Mouse (Mus musculus): ENCODE data around the gene Creb5. TPM values are rescaled to one million over a fixed set of nuclear protein-coding genes. Genes with fewer than 3 reads are reported as not detected.
A peak's percentile ranks its signal among the peaks of the same experiment; 100 is the strongest.
"Not testable (repeated sequence)": the region's sequence is repeated elsewhere in the genome, so short reads cannot be mapped to it uniquely, and the experiment has no call there.

Creb5 gene
- total RNA-seq, 1 experiment from 2014 or later: 1.0 TPM

DNA sequence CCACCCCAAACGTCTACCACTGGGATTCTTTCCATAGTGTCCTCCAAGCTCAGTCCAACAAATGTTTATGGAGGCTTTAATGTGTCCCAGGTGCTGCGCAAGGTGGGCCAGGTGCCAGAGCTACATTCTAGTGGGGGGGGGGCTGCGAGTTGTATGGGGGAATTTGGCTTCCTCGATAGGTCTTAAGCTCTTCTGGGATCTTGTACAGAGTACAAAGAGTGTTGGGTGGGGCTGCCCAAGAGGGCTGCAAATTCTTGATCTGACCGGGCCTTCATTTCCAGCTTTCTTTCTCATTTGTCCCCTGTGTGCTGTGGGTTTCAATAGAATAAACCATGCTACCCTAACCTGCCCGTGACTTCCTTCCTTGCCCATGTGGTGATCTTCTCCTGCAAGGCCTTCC, 114.3 kb downstream of the Creb5 start:
- no peak for ATAC-seq (ENCODE audit: extremely low read depth, insufficient number of reproducible peaks, low FRiP score, poor library complexity, severe bottlenecking)

- not testable (repeated sequence) for ATAC-seq (ENCODE audit: extremely low read depth, insufficient number of reproducible peaks, low FRiP score, poor library complexity, severe bottlenecking)
These were observed 115.5 kb downstream of the Creb5 start for GRCm38 (mm10) chr6:53402551-53402950.

- ATAC-seq (ENCODE audit: extremely low read depth, insufficient number of reproducible peaks, low FRiP score, poor library complexity, severe bottlenecking): no peak
These were observed 122.1 kb downstream of the Creb5 start for GRCm38 (mm10) chr6:53409183-53409582.

GRCm38 (mm10) chr6:53421345-53421744, 134.3 kb downstream of the Creb5 start:
- no peak for ATAC-seq (ENCODE audit: extremely low read depth, insufficient number of reproducible peaks, low FRiP score, poor library complexity, severe bottlenecking)

DNA sequence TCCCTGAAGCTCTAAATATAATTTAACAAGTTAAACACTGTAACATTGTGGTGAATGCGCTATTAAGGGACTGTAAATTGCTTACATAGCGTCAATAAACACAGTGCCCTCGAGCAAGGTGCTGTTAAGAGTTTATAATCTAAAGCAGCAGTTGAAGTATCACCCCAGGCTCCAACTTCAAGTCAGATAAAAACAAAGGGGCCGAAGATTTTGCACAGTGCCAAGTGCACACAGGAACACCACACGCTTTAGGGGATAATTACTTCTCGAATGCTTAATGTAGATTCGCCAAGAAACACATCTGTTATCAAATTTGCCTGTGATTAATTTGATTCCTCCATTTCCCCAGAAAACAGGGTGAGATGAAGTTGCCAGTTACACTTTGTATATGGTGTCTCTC, 142.3 kb downstream of the Creb5 start:
- ATAC-seq (ENCODE audit: extremely low read depth, insufficient number of reproducible peaks, low FRiP score, poor library complexity, severe bottlenecking): no peak

DNA sequence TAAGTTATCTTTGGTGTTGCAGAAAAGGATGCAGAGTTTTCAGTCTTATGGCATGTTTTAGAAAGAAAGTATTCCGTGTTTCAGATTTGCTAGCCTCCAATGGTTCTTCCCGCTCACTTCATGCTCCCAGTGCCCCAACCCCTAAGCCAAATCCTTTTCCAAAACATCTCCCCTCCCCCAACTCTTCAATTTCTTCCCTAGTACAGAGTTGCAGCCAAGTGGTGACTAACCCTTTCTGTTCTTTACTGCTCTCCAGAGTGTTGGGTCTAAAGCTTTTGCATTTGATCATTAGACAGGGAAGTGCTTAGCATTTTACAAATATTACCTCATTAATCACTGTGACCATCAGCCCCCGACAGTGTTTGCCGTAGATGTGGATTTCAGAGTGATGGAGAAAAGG, 142.8 kb downstream of the Creb5 start:
- ATAC-seq (ENCODE audit: extremely low read depth, insufficient number of reproducible peaks, low FRiP score, poor library complexity, severe bottlenecking): no peak

DNA sequence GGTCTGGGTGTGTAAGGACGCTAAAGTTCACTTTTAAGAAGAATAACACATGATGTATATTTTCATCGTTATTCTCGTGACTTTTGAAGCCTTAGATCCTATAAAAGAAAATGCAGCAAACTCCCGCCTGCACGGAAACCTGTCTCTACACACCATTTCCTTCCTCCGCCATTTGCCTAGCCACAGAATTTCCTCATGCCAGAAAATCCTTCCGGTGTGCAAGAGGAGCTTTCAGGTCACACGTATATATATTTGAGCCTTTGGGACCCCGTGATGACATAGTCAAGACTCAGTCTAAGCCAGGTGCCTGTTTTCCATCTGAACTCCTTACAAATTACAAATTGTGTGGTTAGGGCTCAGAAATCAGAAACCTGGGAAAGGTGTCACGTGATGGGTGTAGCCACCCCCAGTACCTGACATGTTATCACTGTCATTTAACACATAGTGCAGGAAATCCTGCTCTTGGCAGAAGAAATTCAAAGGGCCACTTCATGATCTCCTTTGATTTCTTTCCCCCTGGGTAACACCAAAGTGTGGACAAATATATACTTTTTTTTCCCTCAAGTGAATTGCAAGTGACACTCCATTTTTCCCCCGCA, 158.9 kb downstream of the Creb5 start:
- no peak for ATAC-seq (ENCODE audit: extremely low read depth, insufficient number of reproducible peaks, low FRiP score, poor library complexity, severe bottlenecking)

- peak; percentile 55; the same call in 1 of the 2 replicates for ATAC-seq (ENCODE audit: extremely low read depth, insufficient number of reproducible peaks, low FRiP score, poor library complexity, severe bottlenecking)
These were observed 160.4 kb downstream of the Creb5 start for GRCm38 (mm10) chr6:53447479-53447878.

- ATAC-seq (ENCODE audit: extremely low read depth, insufficient number of reproducible peaks, low FRiP score, poor library complexity, severe bottlenecking): peak; percentile 69
These were observed 161.3 kb downstream of the Creb5 start for GRCm38 (mm10) chr6:53448317-53448870.

GRCm38 (mm10) chr6:53449437-53450173, 162.5 kb downstream of the Creb5 start:
- ATAC-seq (ENCODE audit: extremely low read depth, insufficient number of reproducible peaks, low FRiP score, poor library complexity, severe bottlenecking): no peak

- no peak for ATAC-seq (ENCODE audit: extremely low read depth, insufficient number of reproducible peaks, low FRiP score, poor library complexity, severe bottlenecking)
These were observed 163.4 kb downstream of the Creb5 start for GRCm38 (mm10) chr6:53450494-53450893.

- ATAC-seq (ENCODE audit: extremely low read depth, insufficient number of reproducible peaks, low FRiP score, poor library complexity, severe bottlenecking): no peak
These were observed 165.2 kb downstream of the Creb5 start for GRCm38 (mm10) chr6:53452240-53452639.

DNA sequence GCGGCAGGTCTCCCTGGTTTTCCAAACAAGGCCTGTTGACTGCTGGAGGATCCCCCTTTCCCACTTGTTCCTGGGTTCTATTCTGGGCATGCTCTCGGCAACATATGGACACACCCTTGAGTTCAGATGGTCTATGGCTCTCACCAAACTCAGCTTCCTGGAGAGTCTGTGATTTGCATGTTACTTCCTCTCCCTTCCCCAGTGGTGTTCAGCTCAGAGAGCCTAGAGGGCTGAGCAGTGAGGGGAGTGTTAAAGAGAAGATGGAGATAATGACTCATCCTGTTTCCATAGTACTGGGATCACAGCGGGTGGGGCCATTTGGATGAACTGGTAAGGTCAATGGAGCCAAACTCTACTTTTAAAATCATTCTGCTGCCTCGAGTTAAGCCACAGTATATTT, 168.4 kb downstream of the Creb5 start:
- ATAC-seq (ENCODE audit: extremely low read depth, insufficient number of reproducible peaks, low FRiP score, poor library complexity, severe bottlenecking): peak; percentile 56

- ATAC-seq (ENCODE audit: extremely low read depth, insufficient number of reproducible peaks, low FRiP score, poor library complexity, severe bottlenecking): no peak
These were observed 169.0 kb downstream of the Creb5 start for GRCm38 (mm10) chr6:53456111-53456510.

DNA sequence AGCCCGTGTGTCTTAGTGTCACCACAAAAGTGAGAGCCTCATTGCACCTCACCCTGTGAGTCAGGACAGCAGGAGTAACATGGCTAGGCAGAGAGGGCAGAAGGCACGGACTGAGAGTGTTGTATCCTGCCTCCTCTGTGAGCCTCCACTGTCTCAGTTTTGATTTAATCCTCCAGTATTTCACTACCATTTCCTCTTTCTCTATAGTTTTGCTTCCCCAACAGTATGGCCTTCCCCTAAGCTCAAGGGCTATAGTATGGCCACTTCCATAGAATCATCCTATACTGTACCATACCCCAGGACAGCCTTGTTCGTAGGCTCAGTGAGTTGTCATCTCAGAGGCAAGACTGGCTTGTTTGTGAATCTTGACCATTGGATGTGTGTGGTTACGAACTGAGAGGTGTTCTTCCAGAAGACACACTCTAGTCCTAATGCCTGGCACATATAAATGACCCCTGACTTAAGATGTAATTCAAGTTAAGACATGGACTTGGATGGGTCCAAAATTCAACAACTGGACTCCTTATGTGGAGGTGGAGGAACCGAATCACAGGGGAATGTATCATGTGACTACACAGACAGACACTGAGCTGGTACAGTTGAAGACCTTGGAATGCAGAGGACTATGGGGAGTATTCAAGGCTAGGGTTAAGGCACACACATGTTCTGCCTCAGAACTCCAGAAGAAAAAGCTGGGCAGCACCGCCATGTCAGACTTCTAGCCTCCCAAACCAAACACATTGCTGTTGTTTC, 173.1 kb downstream of the Creb5 start:
- ATAC-seq (ENCODE audit: extremely low read depth, insufficient number of reproducible peaks, low FRiP score, poor library complexity, severe bottlenecking): no peak

GRCm38 (mm10) chr6:53461056-53461455, 174.0 kb downstream of the Creb5 start:
- ATAC-seq (ENCODE audit: extremely low read depth, insufficient number of reproducible peaks, low FRiP score, poor library complexity, severe bottlenecking): no peak

GRCm38 (mm10) chr6:53461775-53462770, 175.0 kb downstream of the Creb5 start:
- ATAC-seq (ENCODE audit: extremely low read depth, insufficient number of reproducible peaks, low FRiP score, poor library complexity, severe bottlenecking): peak; percentile 46; the same call in 1 of the 2 replicates

DNA sequence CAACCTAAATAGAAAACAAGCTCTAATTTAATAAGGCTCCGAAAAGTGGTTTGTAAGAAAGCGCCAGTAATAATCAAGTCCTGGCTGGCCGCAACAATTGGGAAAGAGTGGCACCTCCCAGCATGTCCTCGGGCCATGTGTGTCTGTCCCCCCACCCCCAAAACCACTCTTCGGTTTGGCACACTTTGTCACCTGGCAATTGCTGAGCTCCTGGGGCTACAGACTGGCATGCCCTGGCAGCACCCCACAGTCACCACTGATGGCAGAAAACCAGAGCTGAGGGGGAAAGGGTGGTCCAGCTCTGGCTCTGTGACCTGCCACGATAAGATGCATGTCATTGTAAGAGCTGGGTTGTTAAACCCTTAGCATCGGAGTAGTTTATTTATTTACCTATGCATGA, 175.7 kb downstream of the Creb5 start:
- ATAC-seq (ENCODE audit: extremely low read depth, insufficient number of reproducible peaks, low FRiP score, poor library complexity, severe bottlenecking): no peak

Data from neutrophil, adult 5-6 weeks (primary cell).